Mouse (Mus musculus) testis, adult 2 months (tissue): ENCODE measurements around the gene Flt1.

Experiments
- CTCF ChIP-seq: fragments of 200-500 bp; IDR thresholded peaks from 2 replicates; pipeline ENCODE4 v1.5.1; 2012; ENCODE audit warnings: low read depth, mild to moderate bottlenecking, inconsistent platforms, low read length, moderate library complexity; ENCODE audit not compliant: control insufficient read depth, insufficient read depth, insufficient replicate concordance
- POLR2A ChIP-seq: fragments of 200-500 bp; IDR thresholded peaks from 2 replicates; pipeline ENCODE4 v1.6.1; 2012; ENCODE audit warnings: low read depth, mild to moderate bottlenecking, inconsistent platforms, low read length, moderate library complexity; ENCODE audit not compliant: control insufficient read depth

DNA sequence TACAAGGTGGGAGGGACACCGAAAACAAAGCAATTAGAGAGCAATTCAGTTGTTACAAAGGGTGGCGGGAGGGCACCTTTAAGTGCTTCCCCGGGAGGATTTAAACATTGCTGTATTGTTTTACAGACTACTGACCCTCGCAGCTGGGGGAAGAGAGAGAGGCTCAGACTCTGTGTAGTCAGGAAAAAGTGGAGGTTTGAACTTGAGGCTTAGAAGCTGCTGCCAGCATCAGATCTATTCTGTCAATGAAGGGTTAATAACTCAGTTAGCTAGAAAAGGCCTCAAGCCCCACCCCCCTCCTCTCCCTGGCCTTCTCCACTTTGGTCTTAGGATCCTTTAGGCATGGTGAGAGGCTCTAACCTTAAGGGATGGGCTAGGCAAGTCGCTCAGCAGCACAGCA, 24.2 kb upstream of the Flt1 start:
- TF ChIP-seq CTCF: no peak
- no peak for TF ChIP-seq POLR2A
